Mouse (Mus musculus) thymus, postnatal 0 days (tissue): ENCODE measurements at regions not wholly inside any gene's neighbourhood (a gene's known extent, or its start where the extent isn't known, plus 50 kb on each side); places are given as distances from the start of the nearest gene placed in this dataset.
"Not testable (repeated sequence)": the region's sequence is repeated elsewhere in the genome, so short reads cannot be mapped to it uniquely, and the experiment has no call there.

ENCODE experiments used
- DNase-seq: peaks from one replicate; pipeline ENCODE4 v3.0.0-alpha.2; 2015; ENCODE audit warnings: low spot score

GRCm38 (mm10) chr13:104549016-104549415, 243.3 kb upstream of the Srek1ip1 start:
- DNase-seq: no peak

DNA sequence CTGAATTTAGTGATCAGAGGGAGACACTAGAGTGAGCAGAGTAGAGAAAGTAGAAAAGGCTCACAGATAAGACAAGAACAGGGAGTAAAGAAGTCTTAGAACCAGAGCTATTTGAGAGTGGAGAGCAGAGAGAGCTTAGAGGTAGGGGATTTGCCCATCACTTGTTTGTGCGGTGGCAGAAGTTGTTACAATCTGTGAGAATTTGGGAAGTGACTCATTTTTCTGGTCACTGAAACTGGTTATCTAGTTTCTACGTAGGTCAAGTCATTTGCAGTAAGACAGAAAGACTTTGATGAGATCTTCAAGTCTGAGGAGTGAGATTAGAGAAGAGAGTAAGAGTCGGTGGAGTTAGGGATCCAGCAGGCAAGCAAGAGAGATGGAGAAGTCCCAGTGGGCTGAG, 239.0 kb upstream of the Srek1ip1 start:
- DNase-seq: no peak

GRCm38 (mm10) chr13:104556609-104557008, 235.7 kb upstream of the Srek1ip1 start:
- not testable (repeated sequence) for DNase-seq

DNA sequence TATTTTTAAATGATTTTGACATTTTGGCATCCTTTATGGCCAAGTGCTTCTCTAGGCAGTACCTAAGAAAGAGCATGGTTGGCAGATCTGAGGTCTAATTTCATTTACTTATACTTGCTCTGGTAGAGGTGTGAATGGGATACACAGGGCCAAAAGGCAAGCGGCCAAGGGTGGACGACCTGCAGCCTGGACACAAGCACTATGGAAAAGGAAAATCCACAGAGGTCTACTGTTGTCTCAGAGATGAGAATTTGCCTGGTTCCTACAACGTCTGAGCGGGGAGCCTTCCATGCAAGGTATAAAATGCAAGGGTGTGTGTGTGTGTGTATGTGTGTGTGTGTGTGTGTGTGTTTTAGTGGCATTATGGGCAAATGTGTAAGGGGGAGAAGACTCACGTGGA, 232.4 kb upstream of the Srek1ip1 start:
- no peak for DNase-seq

GRCm38 (mm10) chr13:104560500-104561114, 231.7 kb upstream of the Srek1ip1 start:
- DNase-seq: no peak

DNA sequence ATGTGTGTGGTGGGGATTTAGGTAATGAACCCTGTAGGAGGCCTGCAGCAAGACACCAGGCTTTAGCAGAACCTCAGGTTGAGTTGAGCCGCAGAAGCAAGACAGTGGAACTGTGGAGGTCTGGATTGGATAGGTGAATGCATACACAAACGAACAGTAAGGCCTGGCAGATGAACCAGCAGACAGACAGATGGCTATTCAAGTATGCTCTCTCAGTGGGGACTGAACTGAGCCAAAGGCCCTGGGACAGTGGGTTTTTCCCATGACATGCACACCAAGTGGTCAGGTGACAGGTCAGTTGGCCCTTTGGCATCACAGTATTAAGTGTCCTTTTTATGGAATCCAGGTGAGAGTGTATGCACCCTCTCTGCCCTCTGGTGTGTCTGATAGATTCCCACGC, 229.7 kb upstream of the Srek1ip1 start:
- DNase-seq: no peak

DNA sequence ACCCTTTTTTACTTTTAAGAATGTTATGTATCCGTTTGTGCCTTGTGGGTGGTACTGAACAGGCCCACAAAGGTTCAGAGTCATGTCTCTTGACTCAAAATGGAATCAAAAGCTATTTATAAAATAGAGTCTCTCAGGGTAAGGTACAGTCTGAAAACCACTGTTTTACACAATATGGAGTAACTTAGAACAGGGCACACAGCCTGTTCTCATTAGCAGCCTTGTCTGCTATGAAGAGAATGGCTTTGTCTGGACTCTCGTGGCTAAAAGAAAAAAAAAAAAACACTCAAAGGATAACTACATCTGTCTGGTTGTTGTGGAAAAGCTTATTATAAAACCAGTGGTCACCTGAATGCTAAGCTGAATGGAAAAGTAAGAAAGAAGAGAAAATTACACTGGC, 229.3 kb upstream of the Srek1ip1 start:
- DNase-seq: no peak

DNA sequence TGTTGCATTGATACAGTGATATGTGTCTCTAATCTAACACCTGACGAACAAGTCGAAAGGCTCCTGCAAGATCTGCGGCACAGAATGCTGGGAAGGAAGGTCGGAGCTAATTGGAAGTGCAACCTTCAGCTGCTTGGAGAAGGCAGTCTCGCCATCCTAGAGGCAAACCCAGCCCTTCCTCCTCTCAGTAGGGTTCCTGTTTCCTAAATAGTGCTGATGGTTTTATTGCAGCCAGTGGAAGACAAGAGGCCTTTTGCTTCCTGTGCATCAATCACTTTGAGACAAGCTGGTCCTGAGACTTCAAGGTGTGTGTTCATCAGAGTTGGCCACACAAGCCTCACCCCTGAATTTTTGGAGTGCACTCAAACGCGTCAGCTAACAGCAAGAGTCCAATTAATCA, 228.4 kb upstream of the Srek1ip1 start:
- no peak for DNase-seq

GRCm38 (mm10) chr13:104569765-104570164, 222.5 kb upstream of the Srek1ip1 start:
- DNase-seq: no peak

DNA sequence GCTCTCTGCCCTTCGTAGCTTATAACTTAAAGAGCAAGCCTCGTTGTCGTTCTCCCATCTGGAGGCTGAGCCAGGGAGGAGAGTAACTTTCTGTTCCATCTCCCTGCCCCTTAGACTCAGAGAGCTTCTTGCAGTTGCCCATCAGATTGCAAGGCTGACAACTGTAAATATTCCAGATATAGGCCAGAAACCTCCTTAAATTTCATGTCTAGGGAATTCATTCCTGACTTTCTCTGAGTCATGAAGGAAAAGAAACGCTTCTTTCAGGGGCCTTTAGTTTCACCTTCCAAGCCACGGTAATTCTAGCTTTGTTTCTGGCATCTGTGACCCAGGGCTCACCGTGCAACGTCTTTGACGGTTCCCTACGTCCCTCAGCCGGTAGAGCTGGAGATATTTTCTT, 220.0 kb upstream of the Srek1ip1 start:
- no peak for DNase-seq

DNA sequence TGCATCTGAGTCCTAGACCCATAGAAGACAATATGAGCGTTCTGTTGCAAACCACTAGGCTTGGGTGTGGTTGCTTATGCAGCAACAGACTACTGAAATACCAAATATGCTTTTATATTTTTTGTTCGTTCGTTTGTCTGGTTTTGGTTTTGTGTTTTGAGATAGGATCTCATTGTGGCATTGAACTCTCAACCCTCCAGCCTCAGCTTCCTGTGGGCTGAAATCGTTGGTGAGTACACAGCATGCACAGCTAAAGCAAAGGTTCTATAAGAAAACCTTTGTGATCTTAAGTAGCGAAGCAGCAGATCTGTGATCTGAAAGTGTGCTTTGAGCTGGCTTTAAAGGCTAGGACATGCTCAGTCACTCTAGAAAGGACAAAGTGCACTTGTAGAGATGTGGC, 217.9 kb upstream of the Srek1ip1 start:
- DNase-seq: peak; percentile 55

DNA sequence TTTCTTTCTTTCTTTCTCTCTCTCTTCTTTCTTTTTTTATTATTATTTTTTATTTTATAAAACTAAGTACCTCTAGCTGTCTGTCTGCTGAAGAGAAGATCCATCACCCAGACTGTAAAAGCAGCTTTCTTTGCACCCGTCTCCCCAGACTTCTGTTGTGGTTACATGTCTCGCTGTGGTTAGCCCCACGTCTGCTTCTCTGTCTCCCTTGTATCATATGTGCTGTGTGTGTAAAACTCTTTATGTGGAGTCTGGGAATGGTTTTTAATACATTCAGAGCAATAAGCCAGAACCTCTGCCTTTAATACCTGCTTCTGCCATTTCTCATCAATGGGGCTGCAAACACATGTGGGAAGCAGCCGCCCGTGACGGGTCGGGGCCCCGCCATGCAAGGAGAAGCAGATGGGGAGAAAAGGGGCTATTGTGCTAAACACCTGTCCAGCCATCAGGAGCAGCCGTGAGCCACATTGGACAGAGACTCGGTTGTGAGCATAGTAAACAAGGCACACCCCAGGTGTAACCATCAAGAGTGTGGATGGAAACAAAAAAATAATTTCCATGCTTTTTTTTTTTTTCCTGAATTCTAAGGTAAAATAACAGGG, 216.0 kb upstream of the Srek1ip1 start:
- DNase-seq: peak; percentile 43

- no peak for DNase-seq
Measured at GRCm38 (mm10) chr13:104577856-104578255, 214.4 kb upstream of the Srek1ip1 start.

DNA sequence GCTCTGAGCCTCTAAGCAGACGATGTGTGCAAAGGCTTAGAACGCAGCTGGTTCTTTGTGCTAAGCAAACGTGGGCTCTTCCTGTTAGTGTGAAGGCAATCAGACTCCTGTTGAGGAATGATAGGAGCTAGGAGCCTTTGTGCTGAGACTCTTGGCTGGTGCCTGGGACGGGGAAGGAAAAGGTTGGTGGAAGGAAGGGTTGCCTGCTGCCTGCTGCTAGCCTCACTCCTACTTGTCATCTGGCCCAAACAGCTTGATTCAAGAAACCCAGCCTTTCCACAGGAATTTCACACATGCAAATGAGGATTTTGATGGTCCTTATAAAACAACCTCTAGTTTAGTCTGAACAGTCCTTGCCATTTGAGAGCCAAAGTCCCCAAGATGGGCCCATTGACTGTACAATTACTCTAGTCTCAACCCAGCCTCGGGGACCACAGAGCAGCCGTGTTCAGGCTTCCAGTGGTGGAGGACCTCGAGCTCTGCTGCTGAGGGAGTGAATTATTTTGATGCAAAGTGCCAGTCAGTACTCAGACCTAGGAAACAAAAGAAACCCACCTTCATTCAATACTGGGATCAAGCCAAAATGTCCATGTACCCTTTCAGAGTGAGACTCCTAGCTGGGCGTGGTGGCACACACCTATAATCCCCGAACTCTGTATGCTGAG, 211.5 kb upstream of the Srek1ip1 start:
- DNase-seq: no peak
